Mouse (Mus musculus) urinary bladder, adult 18-20 months (tissue): Measurements from ENCODE around the gene Terf2.
A peak's percentile ranks its signal among the peaks of the same experiment; 100 is the strongest.

Source experiments
- DNase-seq, 2 experiments: peaks; one replicate each; pipeline ENCODE4 v3.0.0; 2022; ENCODE audit warnings: low spot score in 2 of 2, mixed read lengths in 2 of 2

Terf2 gene

GRCm38 (mm10) chr8:107096366-107097036 is at the start of gene Terf2:
TSS of gene Terf2 (minus strand) at chr8:107096547.
- DNase-seq, result peak; percentile 79 to 92

GRCm38 (mm10) chr8:107143501-107143900 is 47.2 kb upstream of the Terf2 start:
- DNase-seq, result no peak

GRCm38 (mm10) chr8:107142539-107142938 is 46.2 kb upstream of the Terf2 start:
- no peak for DNase-seq

- DNase-seq, result peak in 1 of 2 experiments; percentile 59
Measured at GRCm38 (mm10) chr8:107139704-107140470, 43.5 kb upstream of the Terf2 start.

- no peak for DNase-seq
Measured at GRCm38 (mm10) chr8:107138338-107138737, 42.0 kb upstream of the Terf2 start.

GRCm38 (mm10) chr8:107137591-107137990 is 41.2 kb upstream of the Terf2 start:
- no peak for DNase-seq

GRCm38 (mm10) chr8:107136003-107136612 is 39.8 kb upstream of the Terf2 start:
- DNase-seq, result no peak

- DNase-seq, result no peak
Measured at GRCm38 (mm10) chr8:107133881-107134280, 37.5 kb upstream of the Terf2 start.

- DNase-seq, result peak; percentile 68 to 74
Measured at GRCm38 (mm10) chr8:107132581-107133491, 36.5 kb upstream of the Terf2 start.

- DNase-seq, result no peak
Measured at GRCm38 (mm10) chr8:107130028-107130427, 33.7 kb upstream of the Terf2 start.

GRCm38 (mm10) chr8:107129171-107130025 is 33.1 kb upstream of the Terf2 start:
- DNase-seq, result peak in 1 of 2 experiments; percentile 35

GRCm38 (mm10) chr8:107124343-107124742 is 28.0 kb upstream of the Terf2 start:
- DNase-seq, result no peak

GRCm38 (mm10) chr8:107123063-107123614 is 26.8 kb upstream of the Terf2 start:
- no peak for DNase-seq

- no peak for DNase-seq
Measured at GRCm38 (mm10) chr8:107121681-107122291, 25.4 kb upstream of the Terf2 start.

- no peak for DNase-seq
Measured at GRCm38 (mm10) chr8:107120806-107121205, 24.5 kb upstream of the Terf2 start.

- no peak for DNase-seq
Measured at GRCm38 (mm10) chr8:107119412-107119811, 23.1 kb upstream of the Terf2 start.

GRCm38 (mm10) chr8:107118803-107119233 is 22.5 kb upstream of the Terf2 start:
- DNase-seq, result no peak

GRCm38 (mm10) chr8:107117019-107117418 is 20.7 kb upstream of the Terf2 start:
- DNase-seq, result peak in 1 of 2 experiments; percentile 39

GRCm38 (mm10) chr8:107116023-107116422 is 19.7 kb upstream of the Terf2 start:
- peak; percentile 66 to 74 for DNase-seq

GRCm38 (mm10) chr8:107115008-107115320 is 18.6 kb upstream of the Terf2 start:
- no peak for DNase-seq
